Mouse (Mus musculus) adrenal gland, adult 2 months (tissue): ENCODE data around the gene Gm20683. TPM values are rescaled to one million over a fixed set of nuclear protein-coding genes. Genes with fewer than 3 reads are reported as not detected.

ENCODE experiments used
- DNase-seq: peaks from one replicate; pipeline ENCODE4 v3.0.0; 2021
- microRNA-seq, 2 experiments: library from miRNA; unstranded; fragments of <30 nt; microRNA quantifications; one replicate each; pipeline ENCODE4 v1.2.0; 2021
- polyA plus RNA-seq: library from polyadenylated mRNA; depleted of rRNA; stranded (reverse); fragments of >200 nt; gene quantifications from 2 replicates; pipeline ENCODE4 v1.2.3, GENCODE M21; 2012; rRNA removed
- total RNA-seq, 2 experiments: library from RNA; stranded (reverse); gene quantifications; 2 replicates each; pipeline ENCODE4 v1.2.3; 2021

Gm20683 gene
- total and polyA plus RNA-seq, 3 experiments = 14.0 to 239 (median 16.3) TPM

DNA sequence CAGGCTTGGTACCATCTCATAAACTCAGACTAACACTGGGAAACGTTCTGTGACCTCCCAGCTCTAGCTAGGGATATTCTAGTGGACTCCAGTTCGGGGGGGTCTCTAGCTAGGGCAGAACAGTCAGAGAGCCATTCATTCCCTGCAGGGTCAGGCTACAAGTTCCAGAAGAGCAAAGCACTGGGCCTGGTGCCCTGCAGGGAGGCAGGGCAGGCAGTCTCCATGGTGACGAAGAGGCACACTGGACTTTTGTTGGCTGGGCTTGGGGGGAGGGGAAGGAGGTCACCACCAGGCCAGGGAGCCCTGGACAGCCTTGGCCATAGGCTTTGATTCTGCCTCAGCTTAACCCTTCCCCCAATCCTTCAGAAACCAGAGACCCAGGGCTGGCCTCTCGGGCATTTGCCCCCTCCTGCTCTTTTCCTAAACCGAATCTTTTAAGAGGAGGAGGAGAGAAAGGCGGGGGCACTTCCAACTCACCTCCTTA is 45.9 kb downstream of the Gm20683 start, which contains the start of gene AC134908.4:
TSS of gene AC134908.4 (minus strand) at position 51 of the 484 bp plus-strand sequence.
- peak; percentile 49 for DNase-seq

DNA sequence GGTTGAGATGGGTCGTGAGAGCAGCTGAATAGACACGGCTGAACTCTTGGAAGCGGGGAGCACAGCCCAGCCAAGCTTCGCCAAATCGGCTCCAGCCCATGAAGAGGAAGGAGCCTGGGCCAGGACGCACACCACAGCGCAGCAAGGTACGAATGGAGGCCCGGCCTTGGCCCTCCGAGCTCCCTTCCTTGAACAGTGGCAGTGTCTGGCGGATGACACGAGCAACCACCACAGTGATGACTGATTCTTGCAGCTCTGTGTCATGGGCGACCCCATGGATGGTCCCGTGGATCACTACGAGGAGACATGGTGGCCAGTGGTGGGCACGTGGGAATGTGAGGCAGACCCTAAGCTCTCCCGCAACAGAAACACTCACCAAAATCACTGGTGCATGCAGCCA is 46.6 kb downstream of the Gm20683 start:
- DNase-seq = no peak

DNA sequence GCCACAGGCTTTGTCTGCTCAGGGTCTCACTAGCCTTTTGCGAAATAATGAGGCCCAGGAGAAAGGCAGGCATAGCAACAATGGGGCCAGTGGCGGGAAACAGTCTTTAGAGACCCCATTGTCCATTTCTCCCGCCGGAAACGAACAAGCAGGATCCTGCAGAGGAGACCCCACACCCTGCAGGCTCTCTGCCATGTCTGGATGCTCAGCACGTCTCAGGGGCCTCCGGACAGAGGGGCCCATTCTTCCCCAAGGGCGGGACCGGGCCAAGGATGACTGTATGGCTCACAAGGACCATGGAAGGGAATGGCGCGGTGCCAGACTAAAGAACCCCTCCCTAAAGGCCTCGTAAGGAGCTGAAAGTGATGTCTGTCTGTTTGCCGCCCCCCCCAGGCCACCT is 47.4 kb downstream of the Gm20683 start:
- no peak for DNase-seq

DNA sequence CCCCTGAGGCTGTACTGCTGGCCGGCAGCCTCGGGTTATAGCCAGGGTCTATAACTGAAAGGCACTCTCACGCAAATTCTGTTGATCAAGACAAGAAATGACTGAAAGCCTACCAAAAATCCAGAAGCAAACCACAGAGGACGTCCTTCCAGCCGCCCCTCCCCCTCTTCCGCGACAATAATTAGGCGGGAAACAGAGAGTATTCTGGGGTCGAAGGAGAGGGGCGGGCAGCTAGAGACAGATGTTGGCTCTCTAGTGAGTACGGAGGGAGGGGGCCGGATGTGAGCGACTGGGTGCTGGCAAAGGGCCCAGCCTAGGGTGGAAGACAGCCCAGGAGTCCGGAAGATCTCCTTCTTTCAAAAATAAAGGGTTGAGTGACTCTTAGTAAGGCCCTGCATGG is 48.9 kb downstream of the Gm20683 start, which contains the start of gene Fam173a:
TSS of gene Fam173a (minus strand) at position 287 of the 400 bp plus-strand sequence.
- DNase-seq = peak; percentile 84

DNA sequence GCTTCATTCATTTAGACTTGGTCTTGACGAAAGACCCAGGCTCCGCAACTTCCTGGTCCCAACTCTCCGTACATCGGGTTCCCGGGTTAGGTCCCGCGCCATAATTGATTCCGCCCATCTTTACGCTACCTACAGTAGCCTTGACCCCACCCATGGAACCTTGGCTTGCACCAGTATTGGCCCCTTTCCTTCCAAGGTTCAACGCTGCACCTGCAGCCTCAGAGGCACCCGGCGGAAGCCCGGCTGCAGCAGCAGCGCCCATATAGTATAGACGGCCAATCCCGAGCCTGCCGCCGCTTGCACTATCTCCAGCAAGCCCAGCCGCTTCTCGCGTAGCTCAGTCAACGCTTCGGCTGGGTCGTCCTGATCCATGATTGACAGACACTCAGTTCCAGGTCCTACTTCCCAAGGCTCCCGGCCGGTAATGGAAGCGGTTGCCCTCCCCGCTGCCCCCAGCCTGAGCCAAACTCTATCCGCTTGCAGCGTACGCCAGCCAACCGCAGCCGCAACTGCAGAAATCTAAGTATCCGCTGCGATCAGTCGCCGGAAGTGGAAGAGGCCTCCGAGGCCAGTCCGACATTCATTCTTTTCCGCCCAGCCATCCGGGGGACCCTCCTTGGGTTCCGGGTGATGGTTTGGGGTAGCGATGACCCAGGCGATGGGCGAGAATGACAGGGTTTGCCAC is 49.6 kb downstream of the Gm20683 start:
- peak; percentile 90 for DNase-seq

DNA sequence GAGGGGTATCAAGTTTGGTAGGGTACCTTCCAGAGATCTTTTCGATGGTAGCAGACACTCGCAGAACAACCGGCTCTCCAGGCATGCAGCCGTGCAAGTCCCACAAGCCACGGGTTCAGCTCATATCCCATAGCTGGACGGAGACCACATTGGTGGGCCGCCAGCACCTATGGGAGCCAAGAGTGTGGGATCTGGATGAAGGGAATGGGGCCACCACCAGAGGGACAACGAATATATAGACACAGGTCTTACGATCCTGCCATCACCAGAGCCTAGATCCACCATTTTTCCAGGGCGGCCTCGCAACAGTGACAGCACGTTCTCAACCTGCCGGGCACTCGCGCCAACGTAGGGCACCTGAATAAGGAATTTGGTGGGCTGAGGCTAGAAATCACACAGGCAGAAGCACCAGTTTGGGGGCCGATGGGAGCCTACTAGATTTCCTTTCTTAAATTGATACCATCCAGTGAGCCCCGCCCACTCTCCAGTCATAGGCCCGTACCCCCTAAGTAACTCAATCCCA is 50.2 kb downstream of the Gm20683 start:
- DNase-seq = no peak

DNA sequence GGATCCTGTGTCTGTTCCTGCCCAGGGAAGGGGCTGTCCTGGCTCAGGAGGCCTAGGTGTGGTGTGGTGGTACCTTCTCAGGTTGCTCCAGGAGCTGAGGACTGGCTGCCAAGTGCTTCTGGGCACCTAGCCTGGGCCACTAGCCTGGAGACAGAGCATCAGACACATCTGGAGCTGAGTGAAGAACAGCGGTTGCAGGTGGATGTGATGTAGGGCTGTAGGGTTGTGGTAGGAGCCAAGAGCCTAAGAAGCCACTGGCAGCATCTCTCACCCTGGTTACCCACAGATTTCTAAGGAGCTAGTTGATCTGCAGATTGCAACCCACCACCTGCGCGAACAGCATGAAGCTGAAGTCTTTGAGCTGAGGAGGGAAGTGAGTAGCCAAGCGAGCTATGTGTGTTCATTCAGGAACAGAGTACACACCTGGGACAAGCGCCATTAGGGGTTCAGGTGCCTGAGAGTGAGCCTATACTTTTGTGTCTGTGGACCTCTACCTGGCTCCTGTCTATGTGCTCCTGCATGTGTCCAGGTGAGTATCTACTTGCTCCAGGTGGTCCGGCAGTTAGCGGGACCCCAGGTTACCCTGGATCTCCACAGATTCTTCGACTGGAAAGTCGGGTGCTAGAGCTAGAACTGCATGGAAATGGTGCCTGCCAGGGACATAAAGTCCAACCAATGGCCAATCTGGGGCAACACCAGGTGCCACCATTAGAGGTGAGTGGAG is 54.6 kb downstream of the Gm20683 start:
- no peak for DNase-seq

DNA sequence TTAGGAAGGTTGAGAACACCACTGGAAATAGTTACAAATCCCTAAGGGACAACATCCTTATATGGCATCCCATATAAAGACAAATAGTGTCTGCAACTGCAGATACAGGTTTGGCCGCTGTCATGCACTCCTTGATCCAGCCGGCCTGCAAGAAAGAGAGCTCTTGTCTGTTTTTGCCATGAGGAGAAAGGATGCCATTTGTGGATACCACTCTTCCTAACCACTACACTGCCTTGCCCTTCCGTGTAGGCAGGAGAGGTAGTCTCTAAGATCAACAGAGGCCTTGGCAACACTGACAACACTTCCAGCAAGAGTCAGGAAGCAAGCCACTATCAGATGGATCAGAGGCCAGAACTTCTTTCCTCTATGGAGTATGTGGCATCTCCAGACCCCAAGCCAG is 55.3 kb downstream of the Gm20683 start, which contains the start of gene Ccdc78:
TSS of gene Ccdc78 (plus strand) at position 301 of the 400 bp plus-strand sequence.
- DNase-seq = no peak

DNA sequence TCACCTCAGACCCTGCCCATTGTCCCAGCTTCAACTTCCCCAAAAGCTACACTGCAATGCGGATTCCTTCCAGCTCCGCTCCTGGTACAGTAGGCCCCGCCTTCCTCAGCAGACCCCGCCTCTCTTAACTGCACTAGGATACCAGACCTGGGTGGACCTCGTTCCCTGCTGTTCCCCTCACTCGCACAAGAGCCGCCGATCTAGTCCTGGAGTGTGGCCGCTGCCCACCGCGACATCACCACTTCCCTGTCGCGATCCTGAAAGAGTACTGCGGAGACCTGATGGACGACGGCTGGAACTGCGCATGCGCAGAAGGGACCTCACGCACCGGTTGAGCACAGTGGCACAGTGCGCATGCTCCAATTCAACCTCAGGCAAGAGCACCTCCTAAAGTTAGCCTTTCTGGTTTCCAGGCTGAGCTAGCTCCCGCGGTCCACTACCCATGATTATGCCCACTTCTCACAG is 56.2 kb downstream of the Gm20683 start, which contains the start of gene Haghl:
TSS of gene Haghl (minus strand) at position 393 of the 465 bp plus-strand sequence.
- peak; percentile 94 for DNase-seq

Small RNA genes lying within 50 kb of the gene (microRNA-seq; reads per million reads assigned to microRNA genes)
- 1.3 to 2.1 reads per million in 2 experiments for gene Mir3082

Other genes starting within 250 kb of the Gm20683 start
- 1 to 10 TPM; 1.1 to 1.4 TPM for gene Gng13, start 124.6 kb downstream of the Gm20683 start, total RNA-seq
- gene Gng13, start 124.6 kb downstream of the Gm20683 start, polyA plus RNA-seq = not detected in 2 replicates
- 1 to 10 TPM; 1.8 to 2.3 TPM for gene Chtf18, start 114.3 kb downstream of the Gm20683 start, total RNA-seq
- 3.0 and 4.1 TPM in 2 replicates for gene Chtf18, start 114.3 kb downstream of the Gm20683 start, polyA plus RNA-seq
- 10 to 100 TPM; 10.3 to 14.6 TPM for gene Rpusd1, start 114.1 kb downstream of the Gm20683 start, total RNA-seq
- 87.7 and 100 TPM in 2 replicates for gene Rpusd1, start 114.1 kb downstream of the Gm20683 start, polyA plus RNA-seq
- gene Mslnl, start 105.7 kb downstream of the Gm20683 start, total RNA-seq = not detected
- 0.18 and 0.26 TPM in 2 replicates for gene Mslnl, start 105.7 kb downstream of the Gm20683 start, polyA plus RNA-seq
- 10 to 100 TPM in 1 of 2 experiments, 1 to 10 TPM in 1; 6.0 to 10.3 TPM for gene Msln, start 87.4 kb downstream of the Gm20683 start, total RNA-seq
- gene Msln, start 87.4 kb downstream of the Gm20683 start, polyA plus RNA-seq = 4.1 and 5.2 TPM in 2 replicates
- gene Narfl, start 68.0 kb downstream of the Gm20683 start, total RNA-seq = 10 to 100 TPM; 31.0 to 31.2 TPM
- gene Narfl, start 68.0 kb downstream of the Gm20683 start, polyA plus RNA-seq = 18.9 and 22.1 TPM in 2 replicates
- 10 to 100 TPM; 16.6 to 33.7 TPM for gene Haghl, start 56.1 kb downstream of the Gm20683 start, total RNA-seq
- 67.2 and 70.8 TPM in 2 replicates for gene Haghl, start 56.1 kb downstream of the Gm20683 start, polyA plus RNA-seq
- not detected for gene Ccdc78, start 55.2 kb downstream of the Gm20683 start, total RNA-seq
- gene Ccdc78, start 55.2 kb downstream of the Gm20683 start, polyA plus RNA-seq = 0.11 TPM in 2 replicates
- 10 to 100 TPM; 52.0 to 81.1 TPM for gene Fam173a, start 48.9 kb downstream of the Gm20683 start, total RNA-seq
- gene Fam173a, start 48.9 kb downstream of the Gm20683 start, polyA plus RNA-seq = 125 and 146 TPM in 2 replicates
- 1 to 10 TPM in 1 of 2 experiments, not detected in 1; 1.2 TPM for gene AC134908.4, start 46.1 kb downstream of the Gm20683 start, total RNA-seq
- 0.96 TPM in 1 of 2 replicates, not detected in the other for gene AC134908.4, start 46.1 kb downstream of the Gm20683 start, polyA plus RNA-seq
- gene Metrn, start 44.6 kb downstream of the Gm20683 start, total RNA-seq = 10 to 100 TPM; 16.8 to 33.1 TPM
- 121 and 176 TPM in 2 replicates for gene Metrn, start 44.6 kb downstream of the Gm20683 start, polyA plus RNA-seq
- 10 to 100 TPM; 26.6 to 54.4 TPM for gene Fbxl16, start 32.7 kb downstream of the Gm20683 start, total RNA-seq
- 60.7 and 90.6 TPM in 2 replicates for gene Fbxl16, start 32.7 kb downstream of the Gm20683 start, polyA plus RNA-seq
- 10 to 100 TPM; 19.1 to 20.8 TPM for gene Wdr24, start 18.1 kb downstream of the Gm20683 start, total RNA-seq
- 29.5 and 38.3 TPM in 2 replicates for gene Wdr24, start 18.1 kb downstream of the Gm20683 start, polyA plus RNA-seq
- gene Jmjd8, start 12.9 kb downstream of the Gm20683 start, total RNA-seq = 100 to 1,000 TPM in 1 of 2 experiments, 10 to 100 TPM in 1; 99.4 to 111 TPM
- 99.1 and 121 TPM in 2 replicates for gene Jmjd8, start 12.9 kb downstream of the Gm20683 start, polyA plus RNA-seq
- gene Stub1, start 8.4 kb downstream of the Gm20683 start, total RNA-seq = 100 to 1,000 TPM; 149 to 184 TPM
- 224 and 236 TPM in 2 replicates for gene Stub1, start 8.4 kb downstream of the Gm20683 start, polyA plus RNA-seq
- 10 to 100 TPM in 1 of 2 experiments, 1 to 10 TPM in 1; 9.8 to 47.1 TPM for gene Rhbdl1, start 4.5 kb downstream of the Gm20683 start, total RNA-seq
- 88.1 and 142 TPM in 2 replicates for gene Rhbdl1, start 4.5 kb downstream of the Gm20683 start, polyA plus RNA-seq
- gene Rhot2, start 3.1 kb upstream of the Gm20683 start, total RNA-seq = 100 to 1,000 TPM; 107 to 127 TPM
- gene Rhot2, start 3.1 kb upstream of the Gm20683 start, polyA plus RNA-seq = 180 and 193 TPM in 2 replicates
- gene Wdr90, start 19.7 kb upstream of the Gm20683 start, total RNA-seq = 10 to 100 TPM; 13.9 to 15.1 TPM
- gene Wdr90, start 19.7 kb upstream of the Gm20683 start, polyA plus RNA-seq = 75.1 and 83.0 TPM in 2 replicates
- 100 to 1,000 TPM; 302 to 466 TPM for gene Mcrip2, start 27.0 kb upstream of the Gm20683 start, total RNA-seq
- 1,490 and 1,757 TPM in 2 replicates for gene Mcrip2, start 27.0 kb upstream of the Gm20683 start, polyA plus RNA-seq
- gene Mettl26, start 33.3 kb upstream of the Gm20683 start, total RNA-seq = 100 to 1,000 TPM in 1 of 2 experiments, 10 to 100 TPM in 1; 90.9 to 141 TPM
- gene Mettl26, start 33.3 kb upstream of the Gm20683 start, polyA plus RNA-seq = 350 and 376 TPM in 2 replicates
- 1 to 10 TPM in 1 of 2 experiments, under 1 TPM in 1; 0.52 to 2.1 TPM for gene Wfikkn1, start 39.1 kb upstream of the Gm20683 start, total RNA-seq
- gene Wfikkn1, start 39.1 kb upstream of the Gm20683 start, polyA plus RNA-seq = 2.1 and 2.5 TPM in 2 replicates
- 10 to 100 TPM; 21.1 to 27.3 TPM for gene Rab40c, start 78.0 kb upstream of the Gm20683 start, total RNA-seq
- 52.1 and 68.8 TPM in 2 replicates for gene Rab40c, start 78.0 kb upstream of the Gm20683 start, polyA plus RNA-seq
- 100 to 1,000 TPM; 105 to 121 TPM for gene Pigq, start 103.2 kb upstream of the Gm20683 start, total RNA-seq
- 160 and 187 TPM in 2 replicates for gene Pigq, start 103.2 kb upstream of the Gm20683 start, polyA plus RNA-seq
- not detected for gene Nhlrc4, start 103.2 kb upstream of the Gm20683 start, total RNA-seq
- not detected in 2 replicates for gene Nhlrc4, start 103.2 kb upstream of the Gm20683 start, polyA plus RNA-seq
- not detected for gene A930017K11Rik, start 110.8 kb upstream of the Gm20683 start, total RNA-seq
- 0.13 TPM in 1 of 2 replicates, not detected in the other for gene A930017K11Rik, start 110.8 kb upstream of the Gm20683 start, polyA plus RNA-seq
- gene Capn15, start 144.0 kb upstream of the Gm20683 start, total RNA-seq = 10 to 100 TPM; 16.3 to 18.1 TPM
- gene Capn15, start 144.0 kb upstream of the Gm20683 start, polyA plus RNA-seq = 49.0 and 51.5 TPM in 2 replicates
- gene Rab11fip3, start 227.8 kb upstream of the Gm20683 start, total RNA-seq = 10 to 100 TPM; 21.8 to 22.5 TPM
- gene Rab11fip3, start 227.8 kb upstream of the Gm20683 start, polyA plus RNA-seq = 23.8 and 30.7 TPM in 2 replicates
- 10 to 100 TPM; 24.2 to 25.2 TPM for gene Decr2, start 248.6 kb upstream of the Gm20683 start, total RNA-seq
- 8.5 and 10.2 TPM in 2 replicates for gene Decr2, start 248.6 kb upstream of the Gm20683 start, polyA plus RNA-seq